Mouse (Mus musculus) lung, embryonic 16.5 days (tissue): ENCODE measurements at regions not wholly inside any gene's neighbourhood (a gene's known extent, or its start where the extent isn't known, plus 50 kb on each side); places are given as distances from the start of the nearest gene placed in this dataset.

Experiments
- ATAC-seq: fragments of 200-750 bp; cut with Nextera tagmentation; 2 replicates; pipeline ENCODE4 v1.8.0; 2017; ENCODE audit warnings: low read depth, mild to moderate bottlenecking, moderate library complexity
- H3K27ac ChIP-seq: fragments of 300-500 bp; sonication (generic); 2 replicates; pipeline ENCODE4 v1.5.1; 2014; ENCODE audit warnings: mild to moderate bottlenecking, control low read depth, low read length
- H3K27me3 ChIP-seq: fragments of 300-500 bp; sonication (generic); 2 replicates; pipeline ENCODE4 v1.6.1; 2014; ENCODE audit warnings: low read depth, low read length, mixed read lengths; ENCODE audit not compliant: control insufficient read depth, insufficient read depth
- H3K36me3 ChIP-seq: fragments of 300-500 bp; sonication (generic); 2 replicates; pipeline ENCODE4 v1.6.1; 2014; ENCODE audit warnings: low read length; ENCODE audit not compliant: control insufficient read depth, insufficient read depth
- H3K4me1 ChIP-seq: fragments of 300-500 bp; sonication (generic); replicated peaks from 2 replicates; pipeline ENCODE4 v1.6.1; 2014; ENCODE audit warnings: low read length, mixed read lengths; ENCODE audit not compliant: control insufficient read depth, insufficient read depth
- H3K4me2 ChIP-seq: fragments of 300-500 bp; sonication (generic); 2 replicates; pipeline ENCODE4 v1.6.1; 2014; ENCODE audit warnings: low read depth, low read length, control low read depth
- H3K4me3 ChIP-seq: fragments of 300-500 bp; sonication (generic); 2 replicates; pipeline ENCODE4 v1.5.1; 2014; ENCODE audit warnings: mild to moderate bottlenecking, low read length, control low read depth
- H3K9ac ChIP-seq: fragments of 300-500 bp; sonication (generic); 2 replicates; pipeline ENCODE4 v1.6.1; 2014; ENCODE audit warnings: low read length, control low read depth
- H3K9me3 ChIP-seq: fragments of 300-500 bp; sonication (generic); 2 replicates; pipeline ENCODE4 v1.6.1; 2016; ENCODE audit warnings: low read length; ENCODE audit not compliant: control insufficient read depth
- WGBS: fragments of 180-500 bp; shearing (Covaris S2); extraction: QIAGEN DNeasy Blood & Tissue Kit; methylation state at CpG from one replicate; pipeline ENCODE4 v1.1.7; 2014; 5-methylcytosine and 5-hydroxymethylcytosine counted together

GRCm38 (mm10) chr13:110754548-110754947 lies 359.7 kb downstream of the Plk2 start:
- Histone ChIP-seq H3K9me3 (no peaks in the 10 kb centered on the region), H3K36me3 (no peaks in the 10 kb centered on the region), H3K4me3 (no peak overlapping the region), H3K9ac (no peak overlapping the region), H3K4me1 (no peaks in the 10 kb centered on the region), H3K27ac (no peak overlapping the region), H3K27me3 (no peaks in the 10 kb centered on the region), H3K4me2 (no peak overlapping the region)
- WGBS, result 77% methylated on average over 9 of the region's 9 CpGs
- ATAC-seq, result no peak; the same call in 1 of the 2 replicates

GRCm38 (mm10) chr13:110756877-110757276 lies 362.0 kb downstream of the Plk2 start:
- no peak for ATAC-seq
- WGBS, result 47% methylated on average over 2 of the region's 2 CpGs
- no peaks in the 10 kb centered on the region for H3K4me1 ChIP-seq

GRCm38 (mm10) chr13:110769210-110769609 lies 374.4 kb downstream of the Plk2 start:
- Histone ChIP-seq H3K36me3 (no peaks in the 10 kb centered on the region), H3K4me3 (no peak overlapping the region), H3K4me2 (no peak overlapping the region), H3K27me3 (no peaks in the 10 kb centered on the region), H3K27ac (no peak overlapping the region), H3K9ac (no peak overlapping the region), H3K4me1 (0 out of 2 replicates have a peak, but pooled peaks cover 4% of the 10 kb centered on the region), H3K9me3 (no peaks in the 10 kb centered on the region)
- no peak for ATAC-seq

More at GRCm38 (mm10) chr13:110756877-110757276, 362.0 kb downstream of the Plk2 start:
- no peak overlapping the region for H3K27ac ChIP-seq
- no peaks in the 10 kb centered on the region for H3K9me3 ChIP-seq
- H3K27me3 ChIP-seq, result no peaks in the 10 kb centered on the region
- H3K4me3 ChIP-seq, result no peak overlapping the region
- H3K9ac ChIP-seq, result no peak overlapping the region
- H3K36me3 ChIP-seq, result no peaks in the 10 kb centered on the region
- H3K4me2 ChIP-seq, result no peak overlapping the region

- no peaks in the 10 kb centered on the region for H3K9me3 ChIP-seq
- no peak overlapping the region for H3K4me3 ChIP-seq
- no peak overlapping the region for H3K4me2 ChIP-seq
- H3K27me3 ChIP-seq, result no peaks in the 10 kb centered on the region
- no peak overlapping the region for H3K9ac ChIP-seq
- ATAC-seq, result no peak
- H3K27ac ChIP-seq, result no peak overlapping the region
- no peaks in the 10 kb centered on the region for H3K36me3 ChIP-seq
- H3K4me1 ChIP-seq, result no peaks in the 10 kb centered on the region
Measured at GRCm38 (mm10) chr13:110775251-110775650, 380.4 kb downstream of the Plk2 start.

GRCm38 (mm10) chr13:110784162-110784785 lies 389.4 kb downstream of the Plk2 start:
- H3K4me3 ChIP-seq, result no peak overlapping the region
- no peak overlapping the region for H3K4me2 ChIP-seq
- no peak for ATAC-seq
- no peaks in the 10 kb centered on the region for H3K36me3 ChIP-seq
- no peak overlapping the region for H3K27ac ChIP-seq
- 74% methylated on average over 12 of the region's 12 CpGs for WGBS
- no peaks in the 10 kb centered on the region for H3K4me1 ChIP-seq
- no peak overlapping the region for H3K9ac ChIP-seq
- no peaks in the 10 kb centered on the region for H3K9me3 ChIP-seq
- no peaks in the 10 kb centered on the region for H3K27me3 ChIP-seq

- no peak overlapping the region for H3K4me2 ChIP-seq
- WGBS, result 83% methylated on average over 5 of the region's 5 CpGs
- no peak for ATAC-seq
- no peaks in the 10 kb centered on the region for H3K9me3 ChIP-seq
- H3K4me3 ChIP-seq, result no peak overlapping the region
- no peak overlapping the region for H3K9ac ChIP-seq
- H3K27ac ChIP-seq, result no peak overlapping the region
- no peaks in the 10 kb centered on the region for H3K36me3 ChIP-seq
- no peaks in the 10 kb centered on the region for H3K27me3 ChIP-seq
- no peaks in the 10 kb centered on the region for H3K4me1 ChIP-seq
Measured at GRCm38 (mm10) chr13:110784822-110785221, 390.0 kb downstream of the Plk2 start.

GRCm38 (mm10) chr13:110798313-110798712 lies 403.5 kb downstream of the Plk2 start:
- H3K9me3 ChIP-seq, result no peaks in the 10 kb centered on the region
- 39% methylated on average over 7 of the region's 7 CpGs for WGBS
- H3K9ac ChIP-seq, result no peak overlapping the region

GRCm38 (mm10) chr13:110802841-110803240 lies 408.0 kb downstream of the Plk2 start:
- Histone ChIP-seq H3K27me3 (no peaks in the 10 kb centered on the region), H3K4me2 (no peak overlapping the region), H3K36me3 (no peaks in the 10 kb centered on the region), H3K4me1 (no peaks in the 10 kb centered on the region; the same call in 1 of the 2 replicates), H3K27ac (no peak overlapping the region), H3K9me3 (no peaks in the 10 kb centered on the region), H3K4me3 (no peak overlapping the region), H3K9ac (no peak overlapping the region)
- WGBS, result 49% methylated on average over 6 of the region's 6 CpGs
- no peak for ATAC-seq

More at GRCm38 (mm10) chr13:110798313-110798712, 403.5 kb downstream of the Plk2 start:
- Histone ChIP-seq H3K36me3 (no peaks in the 10 kb centered on the region), H3K4me3 (no peak overlapping the region), H3K4me1 (no peaks in the 10 kb centered on the region), H3K27me3 (no peaks in the 10 kb centered on the region), H3K4me2 (no peak overlapping the region), H3K27ac (no peak overlapping the region; the same call in 1 of the 2 replicates)
- ATAC-seq, result peak; percentile 68

- Histone ChIP-seq H3K27ac (no peak overlapping the region), H3K27me3 (no peaks in the 10 kb centered on the region), H3K4me1 (no peaks in the 10 kb centered on the region), H3K9me3 (no peaks in the 10 kb centered on the region), H3K4me2 (no peak overlapping the region), H3K36me3 (no peaks in the 10 kb centered on the region), H3K9ac (no peak overlapping the region), H3K4me3 (no peak overlapping the region)
- ATAC-seq, result no peak
- WGBS, result 55% methylated on average over 6 of the region's 6 CpGs
Measured at GRCm38 (mm10) chr13:110812401-110812800, 417.6 kb downstream of the Plk2 start.

- Histone ChIP-seq H3K9me3 (no peaks in the 10 kb centered on the region), H3K27ac (no peak overlapping the region), H3K4me2 (no peak overlapping the region), H3K4me3 (no peak overlapping the region), H3K36me3 (no peaks in the 10 kb centered on the region), H3K9ac (no peak overlapping the region), H3K27me3 (no peaks in the 10 kb centered on the region), H3K4me1 (no peaks in the 10 kb centered on the region)
- no peak for ATAC-seq
- 70% methylated on average over 1 of the region's 1 CpGs for WGBS
Measured at GRCm38 (mm10) chr13:110814066-110814465, 419.2 kb downstream of the Plk2 start.
